Mouse (Mus musculus): ENCODE measurements around the gene Hbp1. TPM values are rescaled to one million over a fixed set of nuclear protein-coding genes. Genes with fewer than 3 reads are reported as not detected.

Gene Hbp1
- 10 to 100 TPM; 23.4 to 28.4 (median 27.0) TPM for total RNA-seq (2022)

DNA sequence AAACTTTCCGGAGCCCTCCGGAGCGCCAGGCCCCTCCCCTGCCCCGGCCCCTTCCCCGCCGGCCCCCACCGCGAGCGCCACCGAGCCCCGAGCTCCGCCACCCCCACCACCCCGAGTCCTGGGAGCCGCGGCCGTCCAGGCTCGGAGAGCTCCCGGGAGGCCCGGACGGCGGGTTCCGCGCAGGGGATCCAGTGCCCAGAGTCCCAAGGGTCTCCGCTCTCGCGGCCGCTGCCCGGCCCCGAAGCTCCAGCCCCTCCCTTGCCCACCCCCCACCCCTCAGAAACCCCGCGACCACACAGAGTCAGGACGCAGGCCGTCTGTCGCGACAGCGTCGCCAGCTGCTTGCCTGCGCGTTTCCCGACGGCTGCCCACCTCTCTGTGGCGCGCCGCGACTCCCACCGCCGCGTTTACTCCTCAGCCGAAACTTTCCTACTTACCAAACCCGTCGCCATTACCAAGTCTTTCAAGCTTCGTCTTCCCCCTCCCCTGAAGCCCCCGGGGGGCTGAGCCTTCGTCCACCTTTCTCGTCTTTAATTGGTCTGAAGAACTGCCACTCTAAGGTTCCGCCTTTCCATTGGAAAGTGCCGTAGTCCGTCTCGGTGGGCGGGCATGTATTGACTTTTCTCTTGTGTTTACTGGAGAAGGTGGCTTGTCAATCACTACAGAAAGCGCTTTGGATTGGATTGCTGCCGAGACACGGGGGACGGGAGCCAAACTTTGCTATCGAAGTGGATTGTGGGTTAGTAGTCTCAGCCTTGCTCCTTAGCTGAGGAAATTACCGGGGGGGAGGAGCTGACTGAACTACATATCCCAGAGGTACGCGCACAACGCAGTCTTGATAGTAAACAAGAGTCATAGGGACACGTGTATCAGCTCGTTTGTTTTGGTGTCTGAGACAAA lies at the start of gene Hbp1:
TSS of gene Hbp1 (minus strand) at position 777 of the 900 bp plus-strand sequence.
- peak; percentile 97 to 100 for DNase-seq (ENCODE audit: low spot score in 2 of 2)

GRCm38 (mm10) chr12:31998706-31999105 lies 48.4 kb upstream of the Hbp1 start:
- DNase-seq (ENCODE audit: low spot score in 2 of 2): no peak

GRCm38 (mm10) chr12:31997328-31997878 lies 47.1 kb upstream of the Hbp1 start:
- DNase-seq (ENCODE audit: low spot score in 2 of 2): no peak

DNA sequence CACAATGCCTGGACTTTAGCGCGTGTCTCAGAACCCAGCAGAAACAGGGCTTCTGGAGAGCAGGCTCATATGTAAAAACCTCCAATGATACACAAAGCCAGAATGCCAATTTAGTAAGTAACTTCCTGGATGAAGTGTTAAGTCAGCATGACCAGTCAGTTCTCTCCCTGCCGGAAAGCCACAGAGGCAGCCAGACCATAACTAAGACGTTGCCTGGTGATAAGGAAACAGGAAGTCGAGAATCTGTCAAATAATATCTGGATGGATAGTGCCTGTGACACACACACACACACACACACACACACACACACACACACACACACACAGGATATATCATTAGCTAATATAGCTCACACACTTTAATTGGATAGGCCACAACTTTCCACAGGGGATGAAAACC lies 46.5 kb upstream of the Hbp1 start:
- no peak for DNase-seq (ENCODE audit: low spot score in 2 of 2)

DNA sequence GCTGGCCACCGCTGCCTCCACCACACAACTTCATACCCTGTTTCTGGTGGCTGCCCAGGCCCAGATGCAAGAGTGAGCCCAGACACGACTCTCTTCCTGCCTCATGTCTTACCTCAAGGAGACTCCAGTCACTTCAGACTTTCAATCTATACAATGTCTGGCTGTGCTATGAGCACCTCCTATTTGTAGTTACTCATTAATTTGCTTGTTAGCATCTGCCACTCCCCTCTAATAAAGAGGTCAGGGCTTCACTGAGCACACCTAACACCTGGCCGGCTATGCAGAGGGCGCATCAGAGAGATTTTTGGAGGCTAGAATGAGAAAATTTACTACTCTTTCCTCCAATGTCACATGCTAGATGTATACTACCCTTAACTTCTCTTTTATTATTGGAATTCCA lies 40.2 kb upstream of the Hbp1 start:
- no peak for DNase-seq (ENCODE audit: low spot score in 2 of 2)

DNA sequence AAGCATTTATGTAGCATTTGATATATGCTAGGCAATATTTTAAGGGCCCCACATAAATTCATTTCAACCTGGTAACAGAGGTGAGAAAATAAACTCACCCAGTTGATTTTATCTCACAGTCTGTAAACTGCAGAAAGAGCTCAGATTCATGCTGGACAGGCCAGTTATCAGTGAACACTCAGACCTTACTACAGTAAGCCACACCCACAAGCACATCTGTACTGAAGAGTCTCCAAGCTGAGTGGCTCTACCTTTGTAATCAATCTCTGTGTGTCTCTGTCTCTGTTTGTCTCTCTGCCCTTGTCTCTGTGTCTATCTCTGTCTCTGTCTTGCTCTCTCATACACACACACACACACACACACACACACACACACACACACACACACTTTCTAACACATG lies 39.4 kb upstream of the Hbp1 start:
- DNase-seq (ENCODE audit: low spot score in 2 of 2): no peak

DNA sequence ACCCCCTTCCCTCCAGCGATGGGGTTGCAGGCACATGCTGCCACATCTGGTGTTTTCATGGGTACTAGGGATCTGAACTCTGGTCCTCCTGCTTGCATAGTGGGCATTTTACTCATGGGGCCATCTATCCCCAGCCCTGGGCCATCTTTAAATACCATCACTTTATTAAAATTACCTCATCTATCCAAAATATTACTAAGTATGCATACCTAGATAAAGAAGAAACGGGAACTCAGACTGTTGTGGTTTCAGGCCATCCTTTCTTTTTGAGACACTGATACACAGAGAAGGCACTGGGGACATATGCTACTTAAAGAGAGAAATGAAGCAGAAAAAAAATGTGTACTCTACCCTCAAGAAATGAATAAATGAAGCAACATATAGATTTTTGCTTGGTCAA lies 36.1 kb upstream of the Hbp1 start:
- DNase-seq (ENCODE audit: low spot score in 2 of 2): no peak

DNA sequence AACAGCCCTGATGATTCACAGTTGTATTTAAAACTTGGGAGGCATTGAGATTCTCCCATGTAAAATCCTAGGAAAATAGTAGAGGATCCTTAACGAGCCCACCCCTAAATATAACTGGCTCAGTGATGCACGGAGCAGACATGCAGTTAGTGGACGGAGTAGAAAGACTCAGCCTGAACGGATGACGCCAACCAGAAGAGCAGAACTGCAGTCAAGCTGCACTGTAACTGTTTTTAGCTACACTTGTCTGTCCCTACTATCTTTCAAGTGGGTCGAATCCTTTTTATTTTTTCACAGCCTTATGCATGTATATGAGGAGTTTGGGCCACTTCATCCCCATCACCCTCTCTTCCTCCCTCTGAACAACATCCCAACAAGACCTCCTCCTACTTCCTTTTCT lies 35.4 kb upstream of the Hbp1 start:
- DNase-seq (ENCODE audit: low spot score in 2 of 2): no peak

- DNase-seq (ENCODE audit: low spot score in 2 of 2): no peak
Measured at GRCm38 (mm10) chr12:31984664-31985063, 34.3 kb upstream of the Hbp1 start.

- no peak for DNase-seq (ENCODE audit: low spot score in 2 of 2)
Measured at GRCm38 (mm10) chr12:31984206-31984605, 33.9 kb upstream of the Hbp1 start.

GRCm38 (mm10) chr12:31983769-31984168 lies 33.4 kb upstream of the Hbp1 start:
- no peak for DNase-seq (ENCODE audit: low spot score in 2 of 2)

GRCm38 (mm10) chr12:31983238-31983637 lies 32.9 kb upstream of the Hbp1 start:
- DNase-seq (ENCODE audit: low spot score in 2 of 2): no peak

GRCm38 (mm10) chr12:31977613-31978195 lies 27.4 kb upstream of the Hbp1 start:
- DNase-seq (ENCODE audit: low spot score in 2 of 2): no peak

DNA sequence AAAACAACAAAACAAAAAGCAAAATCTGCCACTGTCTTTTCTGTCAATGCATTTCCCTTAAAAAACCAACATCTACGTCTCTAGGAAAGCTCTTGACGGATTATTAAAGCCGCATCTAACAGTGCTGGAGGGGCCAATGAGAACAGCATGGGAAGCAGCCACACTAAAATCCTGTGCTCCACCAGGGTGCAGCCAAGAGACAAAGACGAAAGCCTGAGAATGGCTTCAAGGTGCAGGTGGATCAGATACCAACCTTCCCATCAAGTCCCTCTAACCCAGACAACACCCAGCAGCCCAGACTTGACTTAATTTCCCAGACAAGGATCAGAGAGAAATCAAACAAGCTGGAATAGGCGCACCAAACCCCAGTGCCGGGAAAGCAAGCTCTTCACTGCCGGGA lies 26.2 kb upstream of the Hbp1 start:
- no peak for DNase-seq (ENCODE audit: low spot score in 2 of 2)

DNA sequence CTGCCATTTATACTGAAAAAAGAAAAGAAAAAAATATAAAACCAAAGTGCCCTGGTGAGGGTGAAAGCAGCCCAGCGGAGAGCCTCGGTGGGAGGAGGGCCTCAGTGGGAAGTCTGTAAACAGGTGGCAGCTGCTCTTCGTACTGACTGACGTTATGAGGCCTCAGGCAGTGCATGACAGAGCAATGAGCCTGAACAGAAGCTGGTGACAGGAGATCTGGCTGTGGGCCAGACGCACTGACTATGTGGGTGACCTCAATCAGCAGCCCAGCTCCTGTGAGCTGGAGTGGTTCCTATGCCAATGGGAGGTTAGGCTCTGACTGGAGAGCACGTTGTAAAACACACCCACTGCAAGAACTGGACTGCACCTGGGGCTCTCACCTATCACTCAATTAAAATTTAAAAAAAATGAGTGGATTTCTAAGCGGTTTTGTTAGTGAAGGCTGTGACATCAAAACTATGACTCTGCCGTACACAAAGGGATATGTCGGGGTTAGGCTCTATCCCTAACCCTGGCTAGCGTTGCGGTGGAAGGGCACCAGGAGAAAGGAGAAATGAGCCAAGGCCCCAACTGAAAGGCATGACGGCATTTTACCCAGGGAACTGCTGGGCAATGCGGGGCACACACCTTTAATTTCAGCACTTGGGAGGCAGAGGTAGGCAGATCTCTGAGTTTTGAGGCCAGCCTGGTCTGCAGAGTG lies 23.3 kb upstream of the Hbp1 start:
- peak in 1 of 2 experiments; percentile 46 for DNase-seq (ENCODE audit: low spot score in 2 of 2)

- no peak for DNase-seq (ENCODE audit: low spot score in 2 of 2)
Measured at GRCm38 (mm10) chr12:31971547-31971946, 21.2 kb upstream of the Hbp1 start.

GRCm38 (mm10) chr12:31969111-31969510 lies 18.8 kb upstream of the Hbp1 start:
- DNase-seq (ENCODE audit: low spot score in 2 of 2): no peak

GRCm38 (mm10) chr12:31967536-31967935 lies 17.2 kb upstream of the Hbp1 start:
- DNase-seq (ENCODE audit: low spot score in 2 of 2): no peak

- DNase-seq (ENCODE audit: low spot score in 2 of 2): no peak
Measured at GRCm38 (mm10) chr12:31966405-31966804, 16.1 kb upstream of the Hbp1 start.

GRCm38 (mm10) chr12:31965517-31966212 lies 15.3 kb upstream of the Hbp1 start:
- no peak for DNase-seq (ENCODE audit: low spot score in 2 of 2)

- no peak for DNase-seq (ENCODE audit: low spot score in 2 of 2)
Measured at GRCm38 (mm10) chr12:31964074-31964473, 13.7 kb upstream of the Hbp1 start.
